Mouse (Mus musculus): ENCODE data around the gene Fpr2.

- TF ChIP-seq GATA1 (IDR thresholded peaks at IDR 0.05; ENCODE audit: low read length) (no peak), TAL1 (IDR thresholded peaks at IDR 0.05; ENCODE audit: low read length) (no peak)
Observed at GRCm38 (mm10) chr17:17839276-17839675, 48.3 kb upstream of the Fpr2 start.
